Mouse (Mus musculus) spleen, adult 2 months (tissue): ENCODE measurements around the gene Krt20. TPM values are rescaled to one million over a fixed set of nuclear protein-coding genes. Genes with fewer than 3 reads are reported as not detected.
A peak's percentile ranks its signal among the peaks of the same experiment; 100 is the strongest.

Experiments
- DNase-seq, 2 experiments: peaks; one replicate each; pipeline versions ENCODE4 v3.0.0 to v3.0.0-alpha.2; 2012 to 2021; ENCODE audit warnings: low spot score in 2 of 2, low read depth in 1 of 2
- H3K27ac ChIP-seq: fragments of 200-500 bp; 2 replicates; pipeline ENCODE4 v1.5.1; 2012; ENCODE audit warnings: low read length, inconsistent platforms; ENCODE audit not compliant: insufficient read depth
- H3K27me3 ChIP-seq: fragments of 200-500 bp; 2 replicates; pipeline ENCODE4 v1.6.1; 2012; ENCODE audit warnings: mild to moderate bottlenecking, moderate library complexity, low read length, inconsistent platforms; ENCODE audit not compliant: control insufficient read depth, insufficient read depth
- H3K36me3 ChIP-seq: fragments of 200-500 bp; 2 replicates; pipeline ENCODE4 v1.6.1; 2012; ENCODE audit warnings: mild to moderate bottlenecking, low read length, inconsistent platforms; ENCODE audit not compliant: control insufficient read depth, insufficient read depth
- H3K4me1 ChIP-seq: fragments of 200-500 bp; 2 replicates; pipeline ENCODE4 v1.6.1; 2011; ENCODE audit warnings: inconsistent platforms; ENCODE audit not compliant: control insufficient read depth, insufficient read depth, insufficient read length
- H3K4me3 ChIP-seq: fragments of 200-500 bp; 2 replicates; pipeline ENCODE4 v1.5.1; 2011; ENCODE audit warnings: mild to moderate bottlenecking, inconsistent platforms; ENCODE audit not compliant: insufficient read depth, insufficient read length; ENCODE audit errors: extremely low read depth
- CTCF ChIP-seq: fragments of 200-500 bp; IDR thresholded peaks from 2 replicates; pipeline ENCODE4 v1.5.1; 2011; ENCODE audit warnings: mild to moderate bottlenecking, inconsistent platforms; ENCODE audit not compliant: insufficient read depth, insufficient read length, insufficient replicate concordance; ENCODE audit errors: extremely low read depth
- POLR2A ChIP-seq: fragments of 200-500 bp; IDR thresholded peaks from 2 replicates; pipeline ENCODE4 v1.6.1; 2011; ENCODE audit warnings: low read depth, low read length, inconsistent platforms
- WGBS: fragments of 180-500 bp; shearing (Covaris S2); methylation state at CpG from one replicate; pipeline ENCODE4 v1.1.7; 2018; 5-methylcytosine and 5-hydroxymethylcytosine counted together
- polyA plus RNA-seq: library from polyadenylated mRNA; depleted of rRNA; stranded (reverse); fragments of >200 nt; gene quantifications from 2 replicates; pipeline ENCODE4 v1.2.3, GENCODE M21; 2012; rRNA removed

Krt20 gene
- polyA plus RNA-seq, 1 experiment, result 0.16 TPM

- Histone ChIP-seq H3K27ac (peak overlapping the region; percentile 57), H3K36me3 (no peaks in the 10 kb centered on the region), H3K27me3 (no peaks in the 10 kb centered on the region), H3K4me3 (peak overlapping the region; percentile 58), H3K4me1 (peaks cover 2% of the 10 kb centered on the region; the same call in 1 of the 2 replicates)
- no peak for TF ChIP-seq CTCF
- TF ChIP-seq POLR2A, result peak; percentile 23; the same call in 1 of the 2 replicates
- WGBS, result 4% methylated on average over 71 of the region's 71 CpGs
- DNase-seq, result peak; percentile 40 to 77
Measured at GRCm38 (mm10) chr11:99385813-99386721, 51.9 kb downstream of the Krt20 start.

DNA sequence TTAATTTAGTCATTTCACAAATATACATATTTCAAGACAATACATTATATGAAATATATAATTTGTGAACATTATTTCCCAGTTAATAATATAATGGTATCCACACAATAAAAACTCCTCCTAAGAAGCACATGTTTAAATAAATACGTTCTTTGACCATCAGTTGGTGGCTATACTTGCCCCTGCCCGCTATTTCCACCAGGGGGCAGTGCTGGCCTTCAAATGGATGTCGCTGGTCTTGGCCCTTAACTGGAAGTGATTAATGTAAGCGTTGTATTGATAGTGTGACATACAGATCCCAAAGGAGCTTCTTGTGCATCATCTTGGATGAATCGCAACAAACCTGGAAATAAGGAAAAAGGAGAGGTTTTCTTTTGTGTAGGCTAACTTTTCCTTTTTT lies 58.4 kb downstream of the Krt20 start:
- TF ChIP-seq CTCF (peak; percentile 82; the same call in 1 of the 2 replicates), POLR2A (no peak)
- Histone ChIP-seq H3K27me3 (no peaks in the 10 kb centered on the region), H3K4me3 (no peak overlapping the region), H3K4me1 (no peaks in the 10 kb centered on the region), H3K36me3 (no peaks in the 10 kb centered on the region), H3K27ac (no peak overlapping the region)
- WGBS, result 13% methylated on average over 5 of the region's 5 CpGs
- DNase-seq, result peak; percentile 32 to 55

Other genes with a start within 250 kb of the Krt20 start
- gene Smarce1, start 207.1 kb downstream of the Krt20 start, polyA plus RNA-seq, result 13.4 and 13.6 TPM in 2 replicates
- 0.38 and 0.70 TPM in 2 replicates for gene Krt222, start 194.1 kb downstream of the Krt20 start, polyA plus RNA-seq
- not detected in 2 replicates for gene Krt24, start 152.9 kb downstream of the Krt20 start, polyA plus RNA-seq
- gene Krt25, start 115.2 kb downstream of the Krt20 start, polyA plus RNA-seq, result not detected in 2 replicates
- gene Krt26, start 100.2 kb downstream of the Krt20 start, polyA plus RNA-seq, result not detected in 2 replicates
- not detected in 2 replicates for gene Krt27, start 87.0 kb downstream of the Krt20 start, polyA plus RNA-seq
- gene Krt28, start 63.2 kb downstream of the Krt20 start, polyA plus RNA-seq, result not detected in 2 replicates
- gene Krt10, start 48.8 kb downstream of the Krt20 start, polyA plus RNA-seq, result 0.22 and 0.23 TPM in 2 replicates
- 0.05 TPM in 1 of 2 replicates, not detected in the other for gene Krt12, start 15.9 kb downstream of the Krt20 start, polyA plus RNA-seq
- 0.06 and 0.14 TPM in 2 replicates for gene Krt23, start 55.0 kb upstream of the Krt20 start, polyA plus RNA-seq
- not detected in 2 replicates for gene Krt39, start 83.2 kb upstream of the Krt20 start, polyA plus RNA-seq
- not detected in 2 replicates for gene Krt40, start 105.0 kb upstream of the Krt20 start, polyA plus RNA-seq
- not detected in 2 replicates for gene Krtap3-3, start 112.7 kb upstream of the Krt20 start, polyA plus RNA-seq
- gene Krtap3-2, start 118.7 kb upstream of the Krt20 start, polyA plus RNA-seq, result not detected in 2 replicates
- gene Gm11939, start 121.3 kb upstream of the Krt20 start, polyA plus RNA-seq, result not detected in 2 replicates
- not detected in 2 replicates for gene Krtap3-1, start 128.5 kb upstream of the Krt20 start, polyA plus RNA-seq
- not detected in 2 replicates for gene Krtap1-5, start 142.9 kb upstream of the Krt20 start, polyA plus RNA-seq
- not detected in 2 replicates for gene Krtap1-4, start 145.5 kb upstream of the Krt20 start, polyA plus RNA-seq
- not detected in 2 replicates for gene Krtap1-3, start 153.2 kb upstream of the Krt20 start, polyA plus RNA-seq
- gene Krtap9-3, start 160.0 kb upstream of the Krt20 start, polyA plus RNA-seq, result not detected in 2 replicates
- gene Gm11938, start 165.2 kb upstream of the Krt20 start, polyA plus RNA-seq, result not detected in 2 replicates
- not detected in 2 replicates for gene Gm11937, start 172.0 kb upstream of the Krt20 start, polyA plus RNA-seq
- not detected in 2 replicates for gene Krtap2-4, start 176.7 kb upstream of the Krt20 start, polyA plus RNA-seq
- not detected in 2 replicates for gene Gm11562, start 182.3 kb upstream of the Krt20 start, polyA plus RNA-seq
- not detected in 2 replicates for gene Krtap4-1, start 190.1 kb upstream of the Krt20 start, polyA plus RNA-seq
- not detected in 2 replicates for gene Krtap4-2, start 196.9 kb upstream of the Krt20 start, polyA plus RNA-seq
- gene Krtap4-7, start 205.9 kb upstream of the Krt20 start, polyA plus RNA-seq, result not detected in 2 replicates
- gene Gm11555, start 212.1 kb upstream of the Krt20 start, polyA plus RNA-seq, result not detected in 2 replicates
- not detected in 2 replicates for gene Gm11563, start 220.8 kb upstream of the Krt20 start, polyA plus RNA-seq
- not detected in 2 replicates for gene Krtap4-6, start 227.8 kb upstream of the Krt20 start, polyA plus RNA-seq